ENCODE assay signal across 8 mouse cellular contexts in genomic region chr9:103365290-103366247, GRCm38 (mm10). TPM values are rescaled to one million over a fixed set of nuclear protein-coding genes. Genes with fewer than 3 reads are reported as not detected.
DNase-seq lines count a peak whose midpoint lies in the region; ATAC-seq lines count a peak whose summit lies in the region.

Cdv3 (minus strand) TSS chr9:103365840.

- DNase-seq in NIH3T3 (ENCODE audit: low read depth) = peak; percentile 99
- peak; percentile 99 to 100 for DNase-seq in cerebellum, postnatal 10 days
- peak; percentile 99 to 100 for DNase-seq in frontal cortex, postnatal 10 days (ENCODE audit: low spot score in 2 of 2)
- DNase-seq in layer of hippocampus, postnatal 14 days (ENCODE audit: low spot score in 2 of 2) = peak; percentile 97 to 100
- DNase-seq in lung, postnatal 14 days = peak; percentile 99
- DNase-seq in retina, adult 2 months (ENCODE audit: low read depth, low spot score) = peak; percentile 100
- DNase-seq in thymus, postnatal 36 days = peak; percentile 98 to 100

- H3K9me3 ChIP-seq in hindbrain, embryonic 12.5 days (replicated peaks) = no peaks in the 10 kb centered on the region

- peak within 1 kb of the TSS; percentile 84 for H3K4me2 ChIP-seq in hindbrain, embryonic 12.5 days (replicated peaks)

- peak; percentile 98 for ATAC-seq in hindbrain, embryonic 12.5 days (ENCODE audit: low FRiP score)

- H3K9ac ChIP-seq in hindbrain, embryonic 12.5 days = peak within 1 kb of the TSS; percentile 95

- H3K4me3 ChIP-seq in hindbrain, embryonic 12.5 days = peak within 1 kb of the TSS; percentile 92

- peak within 1 kb of the TSS; percentile 98 for H3K27ac ChIP-seq in hindbrain, embryonic 12.5 days

- no peaks in the 10 kb centered on the region for H3K27me3 ChIP-seq in hindbrain, embryonic 12.5 days

- WGBS in hindbrain, embryonic 12.5 days = 2% methylated on average over 82 of the region's 95 CpGs

- H3K4me1 ChIP-seq in hindbrain, embryonic 12.5 days = peaks cover 26% of the 10 kb centered on the region

- H3K36me3 ChIP-seq in hindbrain, embryonic 12.5 days = 0 out of 2 replicates have a peak, but pooled peaks cover 5% of the 10 kb centered on the region

RNA-seq across cellular contexts. Expression of gene Cdv3, which starts in this region (rescaled TPM):
- polyA plus RNA-seq in hindbrain, embryonic 12.5 days (2016; fragmentation: Nextera tagmentation; extraction: Ambion mirVana) = 101 and 110 TPM in 2 replicates
- total RNA-seq in layer of hippocampus, postnatal 14 days (2021) = 10 to 100 TPM; 88.0 to 93.6 TPM

Comparison
In these comparisons a context has a peak if more than half of its experiments do, and no peak if none do; other contexts are left out.
1. Peak in every context shown above with its lines: DNase-seq, ATAC-seq, H3K4me3 ChIP-seq and H3K27ac ChIP-seq.